Mouse (Mus musculus): ENCODE data around the gene Gm20498. TPM values are rescaled to one million over a fixed set of nuclear protein-coding genes. Genes with fewer than 3 reads are reported as not detected.

Gene Gm20498
- polyA plus RNA-seq, 1 experiment from 2014 or later, result 27.0 TPM

DNA sequence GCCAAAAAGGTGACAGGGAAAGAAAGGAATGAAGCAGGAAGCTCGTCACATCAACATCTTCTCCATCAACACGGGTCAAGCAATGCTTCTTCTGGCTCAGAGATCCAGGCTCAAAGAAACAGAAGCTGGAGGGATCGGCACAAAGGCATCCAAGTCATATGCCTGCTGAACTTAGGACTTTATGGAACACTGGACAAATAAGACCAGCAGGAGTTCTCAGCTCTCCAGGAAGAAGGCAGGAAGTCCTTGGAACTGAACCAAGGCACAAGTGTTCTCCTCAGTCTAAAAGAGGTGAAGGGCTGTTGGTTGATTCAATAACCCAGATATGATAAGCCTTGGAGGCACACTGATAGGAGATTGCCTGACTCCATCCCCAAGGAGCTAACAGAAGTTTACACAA, 207.7 kb downstream of the Gm20498 start:
- DNase-seq (ENCODE audit: low spot score) (no peak), ATAC-seq (ENCODE audit: low FRiP score) (no peak)
- Histone ChIP-seq H3K9me3 (ENCODE audit: control insufficient read depth, low read length) (no peaks in the 10 kb centered on the region), H3K27ac (ENCODE audit: low read depth, low read length) (no peak overlapping the region), H3K27me3 (ENCODE audit: control insufficient read depth, insufficient read depth, low read length) (no peaks in the 10 kb centered on the region), H3K4me2 (replicated peaks; ENCODE audit: low read depth, low read length) (no peak overlapping the region), H3K4me1 (replicated peaks; ENCODE audit: control insufficient read depth, insufficient read depth, low read length) (no peaks in the 10 kb centered on the region), H3K36me3 (ENCODE audit: control insufficient read depth, insufficient read depth, low read length) (no peaks in the 10 kb centered on the region), H3K4me3 (ENCODE audit: low read depth, low read length) (no peak overlapping the region), H3K9ac (ENCODE audit: low read depth, low read length) (no peak overlapping the region)
- 83% methylated on average over 3 of the region's 3 CpGs for WGBS

DNA sequence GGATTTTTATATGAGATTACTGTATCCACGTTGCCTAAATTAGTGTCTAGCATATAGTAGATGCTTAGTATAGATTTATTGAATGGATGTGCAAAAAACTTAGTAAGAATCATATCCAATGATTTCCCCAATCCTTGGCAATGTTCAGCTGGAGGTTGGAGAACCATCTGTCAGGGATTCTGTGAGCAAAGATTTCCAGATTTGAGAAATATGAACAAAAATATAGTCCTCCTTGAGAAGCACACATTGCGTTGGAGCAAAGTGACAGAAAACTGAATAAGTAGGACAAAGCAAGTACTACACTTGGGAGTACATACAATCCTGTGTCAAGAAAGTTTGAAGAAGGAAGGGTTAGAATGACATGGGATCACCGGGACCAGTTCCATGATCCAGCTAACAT, 208.6 kb downstream of the Gm20498 start:
- DNase-seq (ENCODE audit: low spot score) (no peak), ATAC-seq (ENCODE audit: low FRiP score) (no peak)
- Histone ChIP-seq H3K9me3 (ENCODE audit: control insufficient read depth, low read length) (no peaks in the 10 kb centered on the region), H3K4me3 (ENCODE audit: low read depth, low read length) (no peak overlapping the region), H3K4me2 (replicated peaks; ENCODE audit: low read depth, low read length) (no peak overlapping the region), H3K27ac (ENCODE audit: low read depth, low read length) (no peak overlapping the region), H3K4me1 (replicated peaks; ENCODE audit: control insufficient read depth, insufficient read depth, low read length) (no peaks in the 10 kb centered on the region), H3K9ac (ENCODE audit: low read depth, low read length) (no peak overlapping the region), H3K27me3 (ENCODE audit: control insufficient read depth, insufficient read depth, low read length) (no peaks in the 10 kb centered on the region), H3K36me3 (ENCODE audit: control insufficient read depth, insufficient read depth, low read length) (no peaks in the 10 kb centered on the region)
- 94% methylated on average over 3 of the region's 3 CpGs for WGBS

DNA sequence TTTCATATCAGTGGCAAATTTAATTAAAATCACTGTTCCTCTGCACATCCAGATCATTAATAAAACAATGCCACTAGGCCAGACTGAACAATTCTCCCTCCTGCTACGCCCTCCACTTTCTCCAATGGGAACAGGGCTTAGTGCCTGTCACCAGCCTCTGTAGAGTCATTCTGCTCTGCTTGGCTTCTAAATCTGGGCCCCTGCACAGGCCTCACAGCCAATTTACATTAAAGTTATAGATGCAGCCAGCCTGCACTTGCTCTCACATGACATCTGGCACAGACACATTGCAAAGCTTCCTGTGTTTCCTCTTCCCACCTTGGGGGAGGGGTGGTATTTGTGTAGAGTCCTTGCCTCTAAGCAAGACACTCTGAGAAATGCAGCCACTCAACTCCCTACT, 211.7 kb downstream of the Gm20498 start:
- Histone ChIP-seq H3K27me3 (ENCODE audit: control insufficient read depth, insufficient read depth, low read length) (no peaks in the 10 kb centered on the region), H3K4me2 (replicated peaks; ENCODE audit: low read depth, low read length) (no peak overlapping the region), H3K9ac (ENCODE audit: low read depth, low read length) (no peak overlapping the region), H3K27ac (ENCODE audit: low read depth, low read length) (no peak overlapping the region), H3K9me3 (ENCODE audit: control insufficient read depth, low read length) (no peaks in the 10 kb centered on the region), H3K4me3 (ENCODE audit: low read depth, low read length) (no peak overlapping the region), H3K36me3 (ENCODE audit: control insufficient read depth, insufficient read depth, low read length) (no peaks in the 10 kb centered on the region), H3K4me1 (replicated peaks; ENCODE audit: control insufficient read depth, insufficient read depth, low read length) (no peaks in the 10 kb centered on the region)
- ATAC-seq (ENCODE audit: low FRiP score), result no peak
- 68% methylated on average over 1 of the region's 1 CpGs for WGBS
- peak; percentile 7 for DNase-seq (ENCODE audit: low spot score)

GRCm38 (mm10) chr12:81317811-81318210, 214.9 kb downstream of the Gm20498 start:
- WGBS, result 18% methylated on average over 2 of the region's 2 CpGs
- Histone ChIP-seq H3K4me3 (ENCODE audit: low read depth, low read length) (no peak overlapping the region), H3K4me1 (replicated peaks; ENCODE audit: control insufficient read depth, insufficient read depth, low read length) (no peaks in the 10 kb centered on the region), H3K36me3 (ENCODE audit: control insufficient read depth, insufficient read depth, low read length) (no peaks in the 10 kb centered on the region), H3K4me2 (replicated peaks; ENCODE audit: low read depth, low read length) (no peak overlapping the region), H3K9ac (ENCODE audit: low read depth, low read length) (no peak overlapping the region), H3K27me3 (ENCODE audit: control insufficient read depth, insufficient read depth, low read length) (no peaks in the 10 kb centered on the region), H3K27ac (ENCODE audit: low read depth, low read length) (no peak overlapping the region), H3K9me3 (ENCODE audit: control insufficient read depth, low read length) (no peaks in the 10 kb centered on the region)
- ATAC-seq (ENCODE audit: low FRiP score) (no peak), DNase-seq (ENCODE audit: low spot score) (peak; percentile 9)

- no peak overlapping the region for H3K4me3 ChIP-seq (ENCODE audit: low read depth, low read length)
- no peak overlapping the region for H3K27ac ChIP-seq (ENCODE audit: low read depth, low read length)
- DNase-seq (ENCODE audit: low spot score) (no peak), ATAC-seq (ENCODE audit: low FRiP score) (no peak)
- no peaks in the 10 kb centered on the region for H3K4me1 ChIP-seq (replicated peaks; ENCODE audit: control insufficient read depth, insufficient read depth, low read length)
- H3K4me2 ChIP-seq (replicated peaks; ENCODE audit: low read depth, low read length), result no peak overlapping the region
- WGBS, result 87% methylated on average over 5 of the region's 5 CpGs
- no peaks in the 10 kb centered on the region for H3K27me3 ChIP-seq (ENCODE audit: control insufficient read depth, insufficient read depth, low read length)
- no peak overlapping the region for H3K9ac ChIP-seq (ENCODE audit: low read depth, low read length)
- H3K36me3 ChIP-seq (ENCODE audit: control insufficient read depth, insufficient read depth, low read length), result no peaks in the 10 kb centered on the region
- no peaks in the 10 kb centered on the region for H3K9me3 ChIP-seq (ENCODE audit: control insufficient read depth, low read length)
These were observed 216.8 kb downstream of the Gm20498 start for GRCm38 (mm10) chr12:81315953-81316352.

Other genes starting within 250 kb of the Gm20498 start
- gene Slc8a3, start 199.7 kb downstream of the Gm20498 start, polyA plus RNA-seq (2014; fragmentation: Nextera tagmentation; extraction: Ambion mirVana), result 1.6 and 1.7 TPM in 2 replicates
- gene Gm4787, start 153.4 kb downstream of the Gm20498 start, polyA plus RNA-seq (2014; fragmentation: Nextera tagmentation; extraction: Ambion mirVana), result 0.31 and 0.39 TPM in 2 replicates
- gene Adam4, start 111.0 kb downstream of the Gm20498 start, polyA plus RNA-seq (2014; fragmentation: Nextera tagmentation; extraction: Ambion mirVana), result 0.42 and 0.91 TPM in 2 replicates
- gene Cox16, start 47.8 kb downstream of the Gm20498 start, polyA plus RNA-seq (2014; fragmentation: Nextera tagmentation; extraction: Ambion mirVana), result 132 and 136 TPM in 2 replicates
- 34.2 and 40.1 TPM in 2 replicates for gene Synj2bp, start within 50 bp of the Gm20498 start, polyA plus RNA-seq (2014; fragmentation: Nextera tagmentation; extraction: Ambion mirVana)
- gene Adam21, start 35.6 kb upstream of the Gm20498 start, polyA plus RNA-seq (2014; fragmentation: Nextera tagmentation; extraction: Ambion mirVana), result 0.24 and 0.82 TPM in 2 replicates
- 72.0 and 84.6 TPM in 2 replicates for gene Med6, start 62.1 kb upstream of the Gm20498 start, polyA plus RNA-seq (2014; fragmentation: Nextera tagmentation; extraction: Ambion mirVana)
- gene Ttc9, start 98.3 kb upstream of the Gm20498 start, polyA plus RNA-seq (2014; fragmentation: Nextera tagmentation; extraction: Ambion mirVana), result 1.3 and 2.1 TPM in 2 replicates
- 2.5 and 3.4 TPM in 2 replicates for gene Map3k9, start 248.3 kb upstream of the Gm20498 start, polyA plus RNA-seq (2014; fragmentation: Nextera tagmentation; extraction: Ambion mirVana)

All from hindbrain, embryonic 11.5 days (tissue).